11 mouse cellular contexts compared by ENCODE assay signal in the genomic region with DNA sequence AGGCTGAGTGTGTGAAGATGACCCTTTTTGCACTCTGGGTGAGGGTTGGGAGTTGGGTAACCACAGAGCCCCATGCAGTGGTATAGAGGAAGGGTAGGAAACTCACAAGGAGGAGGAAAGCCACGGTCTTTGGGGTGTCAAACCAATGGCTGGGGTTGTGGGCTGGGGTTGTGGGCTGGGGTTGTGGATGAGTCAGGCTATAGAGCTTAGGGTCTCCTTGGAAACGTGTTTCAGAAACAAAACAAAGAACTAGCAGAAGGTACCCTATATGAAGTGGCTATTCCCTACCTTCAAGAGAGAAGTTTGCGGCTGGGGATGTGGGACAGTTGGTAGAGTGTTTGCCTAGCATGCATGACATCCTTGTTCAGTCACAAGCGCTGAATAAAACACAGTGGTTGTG. TPM values are rescaled to one million over a fixed set of nuclear protein-coding genes. Genes with fewer than 3 reads are reported as not detected.
DNase-seq lines count a peak whose midpoint lies in the region; ATAC-seq lines count a peak whose summit lies in the region.
"Had no signal": no experiment of that assay in that cellular context is flagged by ENCODE, and none has a peak within 500 bp of the region (broad histone marks: within the 10 kb centered on the region; RNA-seq: fewer than 3 reads in every experiment).

No protein-coding gene starts in this region.

- WGBS in heart, embryonic 11.5 days (ENCODE audit: insufficient replicate concordance) = 87% methylated on average over 4 of the region's 4 CpGs
- 73% methylated on average over 4 of the region's 4 CpGs for WGBS in lung, embryonic 15.5 days
- WGBS in embryonic facial prominence, embryonic 13.5 days = 83% methylated on average over 4 of the region's 4 CpGs
- WGBS in hindbrain, embryonic 11.5 days = 85% methylated on average over 4 of the region's 4 CpGs

- peaks cover 50% of the 10 kb centered on the region for H3K4me1 ChIP-seq in heart, embryonic 11.5 days (ENCODE audit: control insufficient read depth, insufficient read depth, low read length)
- H3K4me1 ChIP-seq in lung, embryonic 15.5 days = peaks cover 87% of the 10 kb centered on the region
- H3K4me1 ChIP-seq in embryonic facial prominence, embryonic 13.5 days = peaks cover 35% of the 10 kb centered on the region
- no peaks in the 10 kb centered on the region; the same call in none of the 2 replicates for H3K4me1 ChIP-seq in hindbrain, embryonic 11.5 days (replicated peaks; ENCODE audit: control insufficient read depth, insufficient read depth, low read length)

- no peaks in the 10 kb centered on the region for H3K27me3 ChIP-seq in heart, embryonic 11.5 days (ENCODE audit: control insufficient read depth, insufficient read depth, low read length)
- H3K27me3 ChIP-seq in lung, embryonic 15.5 days = no peaks in the 10 kb centered on the region
- H3K27me3 ChIP-seq in embryonic facial prominence, embryonic 13.5 days = no peaks in the 10 kb centered on the region
- H3K27me3 ChIP-seq in hindbrain, embryonic 11.5 days (ENCODE audit: control insufficient read depth, insufficient read depth, low read length) = no peaks in the 10 kb centered on the region
- H3K27me3 ChIP-seq: CH12.LX had no signal

- no peaks in the 10 kb centered on the region for H3K9me3 ChIP-seq in heart, embryonic 11.5 days (replicated peaks; ENCODE audit: control insufficient read depth, low read length)
- no peaks in the 10 kb centered on the region for H3K9me3 ChIP-seq in lung, embryonic 15.5 days
- no peaks in the 10 kb centered on the region for H3K9me3 ChIP-seq in embryonic facial prominence, embryonic 13.5 days
- no peaks in the 10 kb centered on the region for H3K9me3 ChIP-seq in hindbrain, embryonic 11.5 days (ENCODE audit: control insufficient read depth, low read length)

- H3K4me3 ChIP-seq in heart, embryonic 11.5 days (ENCODE audit: low read depth, low read length) = no peak overlapping the region
- no peak overlapping the region for H3K4me3 ChIP-seq in lung, embryonic 15.5 days
- no peak overlapping the region for H3K4me3 ChIP-seq in embryonic facial prominence, embryonic 13.5 days
- H3K4me3 ChIP-seq in hindbrain, embryonic 11.5 days (ENCODE audit: low read depth, low read length) = no peak overlapping the region

- intact Hi-C loops in heart, postnatal 14 days (cut with DNase I) = loop anchor here (5.0 kb wide), 4 partner anchors 62 to 462 kb away; partner anchors contain the start of gene Slc22a18

- no peaks in the 10 kb centered on the region for H3K36me3 ChIP-seq in heart, embryonic 11.5 days (ENCODE audit: control insufficient read depth, insufficient read depth, low read length)
- no peaks in the 10 kb centered on the region for H3K36me3 ChIP-seq in lung, embryonic 15.5 days
- no peaks in the 10 kb centered on the region for H3K36me3 ChIP-seq in embryonic facial prominence, embryonic 13.5 days
- no peaks in the 10 kb centered on the region for H3K36me3 ChIP-seq in hindbrain, embryonic 11.5 days (ENCODE audit: control insufficient read depth, insufficient read depth, low read length)

- ATAC-seq in heart, embryonic 11.5 days (replicated peaks; ENCODE audit: insufficient number of reproducible peaks, low FRiP score, low TSS enrichment) = no peak
- no peak for ATAC-seq in lung, embryonic 15.5 days (ENCODE audit: borderline replicate concordance, extremely low read depth, low FRiP score, low TSS enrichment)
- no peak for ATAC-seq in embryonic facial prominence, embryonic 13.5 days (ENCODE audit: insufficient number of reproducible peaks, insufficient read depth, low FRiP score, low TSS enrichment, low read depth)
- ATAC-seq in hindbrain, embryonic 11.5 days (ENCODE audit: low FRiP score) = no peak

- no peak for DNase-seq in heart, postnatal 14 days
- DNase-seq in lung, adult 18-20 months = no peak
- peak; percentile 73 for DNase-seq in naive thymus-derived CD4-positive, alpha-beta T cell, adult 2 months (ENCODE audit: low read depth)
- no peak for DNase-seq in hindbrain, embryonic 11.5 days (ENCODE audit: low spot score)
- no peak for DNase-seq in layer of hippocampus, adult 18-20 months (ENCODE audit: low spot score in 2 of 2)
- DNase-seq: cerebellum, postnatal 25 days; retina, postnatal 1 day had no signal

- no peak overlapping the region for H3K9ac ChIP-seq in heart, embryonic 11.5 days (ENCODE audit: low read depth, low read length)
- no peak overlapping the region for H3K9ac ChIP-seq in lung, embryonic 15.5 days
- no peak overlapping the region for H3K9ac ChIP-seq in embryonic facial prominence, embryonic 13.5 days
- no peak overlapping the region for H3K9ac ChIP-seq in hindbrain, embryonic 11.5 days (ENCODE audit: low read depth, low read length)

- H3K27ac ChIP-seq in heart, embryonic 11.5 days (ENCODE audit: low read depth, low read length) = peak overlapping the region; percentile 95
- peak overlapping the region; percentile 98 for H3K27ac ChIP-seq in lung, embryonic 15.5 days
- peak overlapping the region; percentile 97 for H3K27ac ChIP-seq in embryonic facial prominence, embryonic 13.5 days
- H3K27ac ChIP-seq in hindbrain, embryonic 11.5 days (ENCODE audit: low read depth, low read length) = no peak overlapping the region

- no peak overlapping the region for H3K4me2 ChIP-seq in heart, embryonic 11.5 days
- no peak overlapping the region for H3K4me2 ChIP-seq in lung, embryonic 15.5 days
- no peak overlapping the region for H3K4me2 ChIP-seq in embryonic facial prominence, embryonic 13.5 days
- no peak overlapping the region for H3K4me2 ChIP-seq in hindbrain, embryonic 11.5 days (replicated peaks; ENCODE audit: low read depth, low read length)

RNA-seq across cellular contexts. Expression of gene Tspan32, which starts 5.2 kb away (rescaled TPM):
- polyA plus RNA-seq in heart, embryonic 11.5 days (2014; fragmentation: Nextera tagmentation; extraction: Ambion mirVana) = 18.2 and 19.5 TPM in 2 replicates
- total RNA-seq in heart, postnatal 14 days (2021) = 1 to 10 TPM in 1 of 2 experiments, under 1 TPM in 1; 0.91 to 1.1 TPM
- 1.9 and 2.8 TPM in 2 replicates for polyA plus RNA-seq in lung, embryonic 15.5 days (2015; fragmentation: Nextera tagmentation; extraction: Ambion mirVana)
- polyA plus RNA-seq in embryonic facial prominence, embryonic 13.5 days (2015; fragmentation: Nextera tagmentation; extraction: Ambion mirVana) = 2.6 and 2.8 TPM in 2 replicates
- polyA plus RNA-seq in hindbrain, embryonic 11.5 days (2014; fragmentation: Nextera tagmentation; extraction: Ambion mirVana) = 5.8 and 8.3 TPM in 2 replicates
- under 1 TPM in 1 of 2 experiments, not detected in 1; 0.17 TPM for total RNA-seq in layer of hippocampus, adult 18-20 months (2021)

RNA-seq across cellular contexts. Expression of gene Ascl2, which starts 40.9 kb away (rescaled TPM):
- 0.42 and 0.44 TPM in 2 replicates for polyA plus RNA-seq in heart, embryonic 11.5 days (2014; fragmentation: Nextera tagmentation; extraction: Ambion mirVana)
- under 1 TPM in 1 of 2 experiments, not detected in 1; 0.12 TPM for total RNA-seq in heart, postnatal 14 days (2021)
- polyA plus RNA-seq in lung, embryonic 15.5 days (2015; fragmentation: Nextera tagmentation; extraction: Ambion mirVana) = 3.4 and 3.5 TPM in 2 replicates
- polyA plus RNA-seq in embryonic facial prominence, embryonic 13.5 days (2015; fragmentation: Nextera tagmentation; extraction: Ambion mirVana) = 0.41 and 1.3 TPM in 2 replicates
- polyA plus RNA-seq in hindbrain, embryonic 11.5 days (2014; fragmentation: Nextera tagmentation; extraction: Ambion mirVana) = 0.27 and 0.34 TPM in 2 replicates
- total RNA-seq in layer of hippocampus, adult 18-20 months (2021) = under 1 TPM in 1 of 2 experiments, not detected in 1; 0.52 TPM
- total RNA-seq: CH12.LX had no signal

RNA-seq across cellular contexts. Expression of gene Cd81, which starts 42.5 kb away (rescaled TPM):
- polyA plus RNA-seq in heart, embryonic 11.5 days (2014; fragmentation: Nextera tagmentation; extraction: Ambion mirVana) = 632 and 701 TPM in 2 replicates
- 100 to 1,000 TPM; 505 to 506 TPM for total RNA-seq in heart, postnatal 14 days (2021)
- 694 and 720 TPM in 2 replicates for polyA plus RNA-seq in lung, embryonic 15.5 days (2015; fragmentation: Nextera tagmentation; extraction: Ambion mirVana)
- polyA plus RNA-seq in embryonic facial prominence, embryonic 13.5 days (2015; fragmentation: Nextera tagmentation; extraction: Ambion mirVana) = 407 and 457 TPM in 2 replicates
- polyA plus RNA-seq in hindbrain, embryonic 11.5 days (2014; fragmentation: Nextera tagmentation; extraction: Ambion mirVana) = 263 and 264 TPM in 2 replicates
- total RNA-seq in layer of hippocampus, adult 18-20 months (2021) = 100 to 1,000 TPM; 459 to 481 TPM

RNA-seq across cellular contexts. Expression of gene Tssc4, which starts 59.1 kb away (rescaled TPM):
- polyA plus RNA-seq in heart, embryonic 11.5 days (2014; fragmentation: Nextera tagmentation; extraction: Ambion mirVana) = 36.2 and 48.4 TPM in 2 replicates
- 10 to 100 TPM; 19.0 to 20.7 TPM for total RNA-seq in heart, postnatal 14 days (2021)
- polyA plus RNA-seq in lung, embryonic 15.5 days (2015; fragmentation: Nextera tagmentation; extraction: Ambion mirVana) = 105 and 107 TPM in 2 replicates
- 98.8 and 105 TPM in 2 replicates for polyA plus RNA-seq in embryonic facial prominence, embryonic 13.5 days (2015; fragmentation: Nextera tagmentation; extraction: Ambion mirVana)
- polyA plus RNA-seq in hindbrain, embryonic 11.5 days (2014; fragmentation: Nextera tagmentation; extraction: Ambion mirVana) = 59.0 and 63.8 TPM in 2 replicates
- total RNA-seq in layer of hippocampus, adult 18-20 months (2021) = 10 to 100 TPM; 39.1 to 48.2 TPM
